Comparison of ENCODE assay signal across 8 mouse cellular contexts in the genomic region with DNA sequence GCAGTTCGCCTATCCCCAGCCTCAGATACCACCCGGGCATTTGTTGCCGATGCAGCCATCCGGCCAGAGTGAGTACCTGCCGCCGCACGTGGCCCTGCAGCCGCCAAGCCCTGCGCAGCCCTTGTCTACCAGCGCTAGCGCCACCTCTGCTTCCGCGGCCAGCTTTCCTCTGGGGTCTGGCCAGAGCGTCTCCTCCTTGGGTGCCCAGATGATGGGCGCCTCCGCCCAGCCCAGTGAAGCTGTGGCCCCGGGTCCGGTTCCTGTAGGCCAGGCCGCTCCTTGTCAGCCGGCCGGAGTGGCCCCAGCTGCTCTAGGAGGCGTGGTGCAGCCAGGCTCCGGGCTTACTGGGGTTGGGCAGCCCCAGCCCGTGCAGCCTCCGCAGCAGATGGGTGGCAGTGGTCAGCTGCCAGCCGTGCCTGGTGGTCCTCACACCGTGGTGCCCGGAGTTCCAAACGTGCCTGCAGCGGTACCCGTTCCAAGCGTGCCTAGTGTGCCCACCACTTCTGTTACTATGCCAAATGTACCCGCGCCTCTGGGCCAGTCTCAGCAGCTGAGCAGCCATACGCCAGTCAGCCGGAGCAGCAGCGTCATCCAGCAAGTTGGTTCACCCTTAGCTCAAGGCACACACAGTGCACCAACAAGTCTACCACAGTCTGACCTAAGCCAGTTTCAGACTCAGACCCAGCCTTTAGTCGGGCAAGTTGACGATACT. TPM values are rescaled to one million over a fixed set of nuclear protein-coding genes. Genes with fewer than 3 reads are reported as not detected.
DNase-seq lines count a peak whose midpoint lies in the region; ATAC-seq lines count a peak whose summit lies in the region.

No protein-coding gene starts in this region.

- peaks cover 11% of the 10 kb centered on the region; the same call in 1 of the 2 replicates for H3K36me3 ChIP-seq in heart, embryonic 12.5 days
- no peaks in the 10 kb centered on the region for H3K36me3 ChIP-seq in kidney, embryonic 15.5 days
- peaks cover 5% of the 10 kb centered on the region; the same call in 1 of the 2 replicates for H3K36me3 ChIP-seq in liver, embryonic 12.5 days
- no peaks in the 10 kb centered on the region for H3K36me3 ChIP-seq in splenic B cell, adult 2 months (ENCODE audit: control insufficient read depth, insufficient read depth, low read length, poor library complexity, severe bottlenecking)

- no peaks in the 10 kb centered on the region for H3K9me3 ChIP-seq in heart, embryonic 12.5 days (replicated peaks)
- H3K9me3 ChIP-seq in kidney, embryonic 15.5 days (replicated peaks) = no peaks in the 10 kb centered on the region
- H3K9me3 ChIP-seq in liver, embryonic 12.5 days (replicated peaks) = no peaks in the 10 kb centered on the region

- H3K27ac ChIP-seq in heart, embryonic 12.5 days (ENCODE audit: poor library complexity, severe bottlenecking) = peak overlapping the region; percentile 100
- peak overlapping the region; percentile 100 for H3K27ac ChIP-seq in kidney, embryonic 15.5 days
- peak overlapping the region; percentile 99 for H3K27ac ChIP-seq in liver, embryonic 12.5 days

- peak; percentile 64 to 71 for DNase-seq in B cell, adult 2 months
- peak; percentile 58 to 66 for DNase-seq in adrenal gland, postnatal 36 days
- peak; percentile 53 for DNase-seq in naive thymus-derived CD4-positive, alpha-beta T cell, adult 2 months (ENCODE audit: low read depth)
- peak; percentile 48 for DNase-seq in splenic B cell, adult 2 months (ENCODE audit: low read depth, low spot score)

- H3K4me1 ChIP-seq in heart, embryonic 12.5 days (replicated peaks) = peaks cover 3% of the 10 kb centered on the region; the same call in 1 of the 2 replicates
- H3K4me1 ChIP-seq in kidney, embryonic 15.5 days = peaks cover 5% of the 10 kb centered on the region; the same call in 1 of the 2 replicates
- H3K4me1 ChIP-seq in liver, embryonic 12.5 days = peaks cover 12% of the 10 kb centered on the region

- H3K4me3 ChIP-seq in heart, embryonic 12.5 days = peak overlapping the region; percentile 90
- peak overlapping the region; percentile 95 for H3K4me3 ChIP-seq in kidney, embryonic 15.5 days (replicated peaks)
- peak overlapping the region; percentile 99 for H3K4me3 ChIP-seq in liver, embryonic 12.5 days

- peak; percentile 55 for ATAC-seq in erythroblast, adult 5-6 weeks (replicated peaks; ENCODE audit: low FRiP score, poor library complexity, severe bottlenecking)
- ATAC-seq in heart, embryonic 12.5 days (ENCODE audit: insufficient number of reproducible peaks, low FRiP score) = peak; percentile 54
- peak; percentile 48 for ATAC-seq in kidney, embryonic 15.5 days (replicated peaks; ENCODE audit: low FRiP score)
- peak; percentile 61 for ATAC-seq in liver, embryonic 12.5 days

- H3K27me3 ChIP-seq in heart, embryonic 12.5 days (replicated peaks) = no peaks in the 10 kb centered on the region
- H3K27me3 ChIP-seq in kidney, embryonic 15.5 days = no peaks in the 10 kb centered on the region
- no peaks in the 10 kb centered on the region for H3K27me3 ChIP-seq in liver, embryonic 12.5 days (replicated peaks)
- H3K27me3 ChIP-seq in splenic B cell, adult 2 months (ENCODE audit: control insufficient read depth, insufficient read depth, low read length, poor library complexity, severe bottlenecking) = no peaks in the 10 kb centered on the region

- H3K4me2 ChIP-seq in heart, embryonic 12.5 days = peak overlapping the region; percentile 78
- peak overlapping the region; percentile 71 for H3K4me2 ChIP-seq in kidney, embryonic 15.5 days
- H3K4me2 ChIP-seq in liver, embryonic 12.5 days = peak overlapping the region; percentile 93

- peak overlapping the region; percentile 99 for H3K9ac ChIP-seq in heart, embryonic 12.5 days
- H3K9ac ChIP-seq in kidney, embryonic 15.5 days = peak overlapping the region; percentile 98
- peak overlapping the region; percentile 99 for H3K9ac ChIP-seq in liver, embryonic 12.5 days

- WGBS in heart, embryonic 12.5 days = under 1% methylated on average over 39 of the region's 39 CpGs
- under 1% methylated on average over 39 of the region's 39 CpGs for WGBS in kidney, embryonic 15.5 days
- under 1% methylated on average over 39 of the region's 39 CpGs for WGBS in liver, embryonic 12.5 days (ENCODE audit: insufficient replicate concordance)

RNA-seq across cellular contexts. Expression of gene Tsc22d2, which starts 2.4 kb away (rescaled TPM):
- 10 to 100 TPM; 33.9 to 37.1 TPM for total RNA-seq in adrenal gland, postnatal 36 days (2021)
- total RNA-seq in erythroblast, adult 5-6 weeks (2015; ENCODE audit: low replicate concordance) = 7.7 and 9.8 TPM in 2 replicates
- 12.1 and 16.5 TPM in 2 replicates for total RNA-seq in erythroblast, adult 5-6 weeks (2017; ENCODE audit: low replicate concordance)
- polyA plus RNA-seq in heart, embryonic 12.5 days (2016; fragmentation: Nextera tagmentation; extraction: Ambion mirVana) = 26.9 and 28.1 TPM in 2 replicates
- 10.0 and 10.3 TPM in 2 replicates for polyA plus RNA-seq in kidney, embryonic 15.5 days (2015; fragmentation: Nextera tagmentation; extraction: Ambion mirVana)
- polyA plus RNA-seq in liver, embryonic 12.5 days (2016; fragmentation: Nextera tagmentation; extraction: Ambion mirVana) = 13.1 and 13.6 TPM in 2 replicates

Comparison
In these comparisons a context has a peak if more than half of its experiments do, and no peak if none do; other contexts are left out.
1. Peak in every context shown above with its lines: DNase-seq, ATAC-seq, H3K4me3 ChIP-seq and H3K27ac ChIP-seq.